Comparison of ENCODE assay signal across 23 mouse cellular contexts in genomic region chr19:5986043-5986442, GRCm38 (mm10). TPM values are rescaled to one million over a fixed set of nuclear protein-coding genes. Genes with fewer than 3 reads are reported as not detected.
"Had no signal": no experiment of that assay in that cellular context is flagged by ENCODE, and none has a peak within 500 bp of the region (broad histone marks: within the 10 kb centered on the region; RNA-seq: fewer than 3 reads in every experiment).

TSS of gene Slc22a20 (minus strand) at chr19:5986143.

- H3K4me2 ChIP-seq: lung, embryonic 15.5 days; midbrain, embryonic 11.5 days; midbrain, embryonic 13.5 days; midbrain, embryonic 15.5 days; neural tube, embryonic 12.5 days had no signal

- ATAC-seq: lung, postnatal 0 days; midbrain, embryonic 13.5 days; midbrain, embryonic 15.5 days had no signal

- H3K27me3 ChIP-seq: lung, embryonic 15.5 days; midbrain, embryonic 13.5 days; midbrain, embryonic 15.5 days; neural tube, embryonic 12.5 days had no signal

- H3K36me3 ChIP-seq: lung, embryonic 15.5 days; midbrain, embryonic 13.5 days; midbrain, embryonic 15.5 days; neural tube, embryonic 12.5 days had no signal

- DNase-seq: lung, adult 2 months; lung, postnatal 14 days; lung, postnatal 36 days; right cerebral cortex, postnatal 14 days; thymus, adult 18-20 months; thymus, postnatal 14 days; thymus, postnatal 36 days had no signal

- H3K4me3 ChIP-seq: lung, embryonic 15.5 days; megakaryocyte, embryonic 14.5 days; midbrain, embryonic 13.5 days; midbrain, embryonic 15.5 days; neural tube, embryonic 12.5 days had no signal

- H3K9me3 ChIP-seq: lung, embryonic 15.5 days; megakaryocyte, embryonic 14.5 days; midbrain, embryonic 13.5 days; midbrain, embryonic 15.5 days; neural tube, embryonic 12.5 days had no signal

- H3K9ac ChIP-seq: lung, embryonic 15.5 days; midbrain, embryonic 13.5 days; midbrain, embryonic 15.5 days; neural tube, embryonic 12.5 days had no signal

- H3K27ac ChIP-seq: lung, embryonic 15.5 days; macrophage; midbrain, embryonic 13.5 days; midbrain, embryonic 15.5 days; neural tube, embryonic 12.5 days had no signal

RNA-seq across cellular contexts. Expression of gene Slc22a20, which starts in this region (rescaled TPM):
- total RNA-seq: megakaryocyte progenitor cell, adult 5-6 weeks; midbrain, postnatal 0 days; monocyte, adult 5-6 weeks had no signal
- polyA plus RNA-seq: lung, adult 2 months; lung, embryonic 15.5 days; lung, postnatal 0 days; macrophage; midbrain, embryonic 11.5 days; midbrain, embryonic 13.5 days; midbrain, embryonic 15.5 days; midbrain, postnatal 0 days; neural tube, embryonic 12.5 days; neural tube, embryonic 14.5 days; spleen, adult 2 months; stomach, embryonic 14.5 days; stomach, embryonic 16.5 days; thymus, postnatal 0 days had no signal
